Mouse (Mus musculus) ES-E14 (cell line): ENCODE measurements around the gene Wbp1l.

Source experiments
- CHD2 ChIP-seq: IDR thresholded peaks from 2 replicates; pipeline ENCODE4 v1.6.1; 2014; ENCODE audit warnings: mild to moderate bottlenecking, low read depth, low read length, inconsistent platforms
- HCFC1 ChIP-seq: IDR thresholded peaks from 2 replicates; pipeline ENCODE4 v1.6.1; 2012; ENCODE audit warnings: low read length, inconsistent platforms, borderline replicate concordance; ENCODE audit not compliant: insufficient read depth
- MAFK ChIP-seq: IDR thresholded peaks from 2 replicates; pipeline ENCODE4 v1.6.1; 2014; ENCODE audit warnings: mild to moderate bottlenecking, low read depth, low read length, inconsistent platforms; ENCODE audit not compliant: insufficient read depth
- ZC3H11A ChIP-seq: IDR thresholded peaks from 2 replicates; pipeline ENCODE4 v1.6.1; 2012; ENCODE audit warnings: low read depth, mild to moderate bottlenecking, inconsistent platforms, low read length, borderline replicate concordance
- ZNF384 ChIP-seq: IDR thresholded peaks from 2 replicates; pipeline ENCODE4 v1.6.1; 2012; ENCODE audit warnings: low read depth, low read length, inconsistent platforms

GRCm38 (mm10) chr19:46665474-46665873, 66.6 kb downstream of the Wbp1l start:
- TF ChIP-seq MAFK (no peak), CHD2 (no peak), HCFC1 (no peak), ZNF384 (no peak), ZC3H11A (no peak)
